Mouse (Mus musculus) midbrain, embryonic 14.5 days (tissue): ENCODE data around the gene Ang. TPM values are rescaled to one million over a fixed set of nuclear protein-coding genes. Genes with fewer than 3 reads are reported as not detected.

ENCODE experiments used
- ATAC-seq: fragments of 200-750 bp; cut with Nextera tagmentation; 2 replicates; pipeline ENCODE4 v1.8.0; 2017; ENCODE audit warnings: moderate number of reproducible peaks, moderate library complexity; ENCODE audit not compliant: low FRiP score, low TSS enrichment
- DNase-seq: peaks from one replicate; pipeline ENCODE4 v3.0.0-alpha.2; 2015
- H3K27ac ChIP-seq: fragments of 300-500 bp; sonication (generic); replicated peaks from 2 replicates; pipeline ENCODE4 v1.5.1; 2014; ENCODE audit warnings: mild to moderate bottlenecking, low read depth, low read length, moderate library complexity
- H3K27me3 ChIP-seq: fragments of 300-500 bp; sonication (generic); 2 replicates; pipeline ENCODE4 v1.6.1; 2014; ENCODE audit warnings: low read length, control low read depth, mixed read lengths; ENCODE audit not compliant: control insufficient read depth, insufficient read depth
- H3K36me3 ChIP-seq: fragments of 300-500 bp; sonication (generic); 2 replicates; pipeline ENCODE4 v1.6.1; 2014; ENCODE audit warnings: low read length, control low read depth; ENCODE audit not compliant: control insufficient read depth, insufficient read depth
- H3K4me1 ChIP-seq: fragments of 300-500 bp; sonication (generic); 2 replicates; pipeline ENCODE4 v1.6.1; 2014; ENCODE audit warnings: mild to moderate bottlenecking, antibody characterized with exemption, low read length, control low read depth; ENCODE audit not compliant: control insufficient read depth, insufficient read depth
- H3K4me2 ChIP-seq: fragments of 300-500 bp; sonication (generic); 2 replicates; pipeline ENCODE4 v1.6.1; 2014; ENCODE audit warnings: mild to moderate bottlenecking, low read length, moderate library complexity
- H3K4me3 ChIP-seq: fragments of 300-500 bp; sonication (generic); replicated peaks from 2 replicates; pipeline ENCODE4 v1.5.1; 2014; ENCODE audit warnings: low read depth, low read length
- H3K9ac ChIP-seq: fragments of 300-500 bp; sonication (generic); replicated peaks from 2 replicates; pipeline ENCODE4 v1.6.1; 2014; ENCODE audit warnings: mild to moderate bottlenecking, low read length, moderate library complexity
- H3K9me3 ChIP-seq: fragments of 300-500 bp; sonication (generic); 2 replicates; pipeline ENCODE4 v1.6.1; 2016; ENCODE audit warnings: low read length, control low read depth, mixed read lengths; ENCODE audit not compliant: control insufficient read depth
- WGBS: fragments of 180-500 bp; shearing (Covaris S2); extraction: QIAGEN DNeasy Blood & Tissue Kit; methylation state at CpG from one replicate; pipeline ENCODE4 v1.1.7; 2014; 5-methylcytosine and 5-hydroxymethylcytosine counted together
- polyA plus RNA-seq: library from polyadenylated mRNA; unstranded; fragments of >200 nt; fragmentation: Nextera tagmentation; extraction: Ambion mirVana; gene quantifications from 2 replicates; pipeline ENCODE4 v1.2.1, GENCODE M21; 2014

The Ang gene
- polyA plus RNA-seq, 1 experiment from 2014 or later, result 1.5 TPM

- H3K4me1 ChIP-seq, result 0 out of 2 replicates have a peak, but pooled peaks cover 3% of the 10 kb centered on the region
- 93% methylated on average over 6 of the region's 6 CpGs for WGBS
- no peak overlapping the region for H3K4me2 ChIP-seq
Observed at GRCm38 (mm10) chr14:51145521-51145920, 54.6 kb downstream of the Ang start.

DNA sequence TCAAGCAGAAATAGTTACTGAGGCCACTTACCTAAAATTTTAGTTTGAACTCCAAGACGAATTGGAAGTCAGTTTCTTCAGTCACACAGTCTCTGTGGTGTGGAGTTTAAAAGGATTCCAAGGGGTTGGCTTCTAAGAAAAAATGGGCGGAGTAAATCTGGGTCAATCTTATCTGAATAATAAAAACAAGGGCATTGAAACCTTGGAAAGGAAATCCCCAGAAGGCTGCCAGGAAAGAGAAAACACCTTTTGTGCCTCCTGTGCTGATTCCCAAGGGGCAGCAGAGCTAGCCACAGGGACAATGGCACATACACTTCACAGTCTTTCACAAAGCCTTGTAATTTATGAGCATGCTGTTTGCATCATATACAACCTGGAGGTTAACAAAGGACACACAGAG lies 55.7 kb downstream of the Ang start, which contains the start of gene Rnase1:
TSS of gene Rnase1 (minus strand) at position 101 of the 400 bp plus-strand sequence.
- 0 out of 2 replicates have a peak, but pooled peaks cover 3% of the 10 kb centered on the region for H3K4me1 ChIP-seq
- no peak within 1 kb of the TSS for H3K4me2 ChIP-seq
- no peak for ATAC-seq
- no peak within 1 kb of the TSS for H3K27ac ChIP-seq
- H3K9ac ChIP-seq, result no peak within 1 kb of the TSS
- no peaks in the 10 kb centered on the region for H3K9me3 ChIP-seq
- DNase-seq, result peak; percentile 11
- WGBS, result 34% methylated on average over 2 of the region's 2 CpGs
- no peaks in the 10 kb centered on the region for H3K27me3 ChIP-seq
- H3K4me3 ChIP-seq, result no peak within 1 kb of the TSS
- H3K36me3 ChIP-seq, result no peaks in the 10 kb centered on the region

More at GRCm38 (mm10) chr14:51145521-51145920, 54.6 kb downstream of the Ang start:
- Histone ChIP-seq H3K36me3 (no peaks in the 10 kb centered on the region), H3K9me3 (no peaks in the 10 kb centered on the region), H3K9ac (no peak overlapping the region), H3K27me3 (no peaks in the 10 kb centered on the region), H3K27ac (no peak overlapping the region), H3K4me3 (no peak overlapping the region)
- no peak for ATAC-seq
- no peak for DNase-seq

- no peaks in the 10 kb centered on the region for H3K27me3 ChIP-seq
- H3K4me3 ChIP-seq, result no peak overlapping the region
- DNase-seq (no peak), ATAC-seq (no peak)
- no peak overlapping the region for H3K27ac ChIP-seq
- WGBS, result 67% methylated on average over 3 of the region's 3 CpGs
- no peak overlapping the region for H3K4me2 ChIP-seq
- no peaks in the 10 kb centered on the region for H3K9me3 ChIP-seq
- 0 out of 2 replicates have a peak, but pooled peaks cover 3% of the 10 kb centered on the region for H3K4me1 ChIP-seq
- H3K36me3 ChIP-seq, result no peaks in the 10 kb centered on the region
- H3K9ac ChIP-seq, result no peak overlapping the region
Observed at GRCm38 (mm10) chr14:51148006-51148405, 57.1 kb downstream of the Ang start.

GRCm38 (mm10) chr14:51149164-51149563 lies 58.2 kb downstream of the Ang start:
- Histone ChIP-seq H3K27ac (no peak overlapping the region), H3K9ac (no peak overlapping the region), H3K27me3 (no peaks in the 10 kb centered on the region), H3K36me3 (no peaks in the 10 kb centered on the region), H3K4me2 (no peak overlapping the region), H3K4me1 (0 out of 2 replicates have a peak, but pooled peaks cover 3% of the 10 kb centered on the region), H3K9me3 (no peaks in the 10 kb centered on the region), H3K4me3 (no peak overlapping the region)
- 72% methylated on average over 5 of the region's 5 CpGs for WGBS
- no peak for DNase-seq
- ATAC-seq, result no peak

- 0 out of 2 replicates have a peak, but pooled peaks cover 3% of the 10 kb centered on the region for H3K4me1 ChIP-seq
- DNase-seq (no peak), ATAC-seq (no peak)
- H3K27ac ChIP-seq, result no peak overlapping the region
- no peak overlapping the region for H3K9ac ChIP-seq
- H3K9me3 ChIP-seq, result no peaks in the 10 kb centered on the region
- 87% methylated on average over 3 of the region's 3 CpGs for WGBS
- H3K4me2 ChIP-seq, result no peak overlapping the region
- H3K36me3 ChIP-seq, result no peaks in the 10 kb centered on the region
- no peak overlapping the region for H3K4me3 ChIP-seq
- H3K27me3 ChIP-seq, result no peaks in the 10 kb centered on the region
Observed at GRCm38 (mm10) chr14:51150206-51150831, 59.4 kb downstream of the Ang start.

Other genes starting within 250 kb of the Ang start
- gene Tep1, start 220.6 kb upstream of the Ang start, polyA plus RNA-seq, result 2.0 and 3.4 TPM in 2 replicates
- gene Klhl33, start 193.6 kb upstream of the Ang start, polyA plus RNA-seq, result 0.76 and 1.4 TPM in 2 replicates
- gene Osgep, start 166.3 kb upstream of the Ang start, polyA plus RNA-seq, result 110 and 116 TPM in 2 replicates
- 223 and 227 TPM in 2 replicates for gene Apex1, start 166.2 kb upstream of the Ang start, polyA plus RNA-seq
- 90.3 and 119 TPM in 2 replicates for gene Pip4p1, start 160.3 kb upstream of the Ang start, polyA plus RNA-seq
- 15.7 and 24.6 TPM in 2 replicates for gene Pnp, start 160.1 kb upstream of the Ang start, polyA plus RNA-seq
- gene Gm49342, start 146.6 kb upstream of the Ang start, polyA plus RNA-seq, result 0.95 TPM in 1 of 2 replicates, not detected in the other
- gene Pnp2, start 135.2 kb upstream of the Ang start, polyA plus RNA-seq, result 0.19 and 0.50 TPM in 2 replicates
- gene Rnase10, start 83.4 kb upstream of the Ang start, polyA plus RNA-seq, result not detected in 2 replicates
- gene Rnase9, start 49.3 kb upstream of the Ang start, polyA plus RNA-seq, result not detected in 2 replicates
- gene Rnase11, start 41.0 kb upstream of the Ang start, polyA plus RNA-seq, result not detected in 2 replicates
- gene Rnase12, start 33.5 kb upstream of the Ang start, polyA plus RNA-seq, result 0.34 and 0.59 TPM in 2 replicates
- 0.11 TPM in 1 of 2 replicates, not detected in the other for gene Olfr750, start 16.7 kb upstream of the Ang start, polyA plus RNA-seq
- gene Rnase4, start 73 bp upstream of the Ang start, polyA plus RNA-seq, result 9.6 and 12.7 TPM in 2 replicates
- not detected in 2 replicates for gene Eddm3b, start 23.3 kb downstream of the Ang start, polyA plus RNA-seq
- 1.1 TPM in 1 of 2 replicates, not detected in the other for gene Rnase6, start 32.8 kb downstream of the Ang start, polyA plus RNA-seq
- 0.23 TPM in 1 of 2 replicates, not detected in the other for gene Rnase1, start 55.6 kb downstream of the Ang start, polyA plus RNA-seq
- gene Rnase2b, start 71.1 kb downstream of the Ang start, polyA plus RNA-seq, result not detected in 2 replicates
- not detected in 2 replicates for gene Ang2, start 108.0 kb downstream of the Ang start, polyA plus RNA-seq
- gene Ear14, start 112.2 kb downstream of the Ang start, polyA plus RNA-seq, result not detected in 2 replicates
- gene Rnase2a, start 165.0 kb downstream of the Ang start, polyA plus RNA-seq, result not detected in 2 replicates